Mouse (Mus musculus): ENCODE measurements around the gene Podn.

DNA sequence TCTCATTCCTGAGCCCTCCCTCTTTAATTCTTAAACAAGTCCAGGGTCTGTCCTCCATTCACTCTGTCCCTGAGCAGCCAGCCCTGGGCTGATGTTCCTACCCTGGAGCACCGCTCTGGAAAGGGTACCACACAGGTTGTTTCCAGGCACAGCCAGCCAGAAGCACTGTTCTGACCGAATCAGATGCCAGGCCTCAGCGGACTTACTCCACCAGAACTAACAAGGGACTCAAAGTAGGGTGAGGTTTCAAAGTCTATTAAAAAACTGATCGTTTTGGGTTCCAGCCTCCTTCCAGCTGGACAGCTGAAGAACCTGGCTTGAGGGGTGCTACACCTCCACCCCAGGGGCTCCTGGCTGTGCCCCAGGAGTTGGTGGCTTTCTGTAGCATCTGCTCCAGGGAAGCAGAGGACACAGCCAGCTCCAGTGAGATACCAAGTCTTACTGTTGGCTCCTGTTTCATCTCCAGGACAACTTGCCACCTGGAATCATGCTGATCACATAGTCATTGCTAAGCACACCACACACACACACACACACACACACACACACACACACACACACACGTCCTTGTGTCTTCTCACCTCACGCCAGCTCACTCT, 116.1 kb downstream of the Podn start:
- no peak for TF ChIP-seq HCFC1 (IDR thresholded peaks at IDR 0.05; ENCODE audit: low read depth, low read length)
- no peak for TF ChIP-seq CHD2 (IDR thresholded peaks at IDR 0.05; ENCODE audit: low read length)
- TF ChIP-seq ZMIZ1 (IDR thresholded peaks at IDR 0.05; ENCODE audit: low read depth, low read length), result no peak
- no peak for TF ChIP-seq POLR2AphosphoS5 (IDR thresholded peaks at IDR 0.05; ENCODE audit: borderline replicate concordance, low read depth, low read length)
- no peak for TF ChIP-seq CHD1 (IDR thresholded peaks at IDR 0.05; ENCODE audit: low read depth, low read length)
- no peak for TF ChIP-seq MAFK (IDR thresholded peaks at IDR 0.05; ENCODE audit: borderline replicate concordance, low read depth, low read length)
- no peak for TF ChIP-seq ZNF384 (IDR thresholded peaks at IDR 0.05; ENCODE audit: low read depth, low read length)
- TF ChIP-seq ETS1 (IDR thresholded peaks at IDR 0.05; ENCODE audit: low read depth, low read length), result no peak

Data from MEL (cell line).